Mouse (Mus musculus) midbrain, embryonic 11.5 days (tissue): Measurements from ENCODE around the gene Rbm43. TPM values are rescaled to one million over a fixed set of nuclear protein-coding genes. Genes with fewer than 3 reads are reported as not detected.

Source experiments
- ATAC-seq: fragments of 200-750 bp; cut with Nextera tagmentation; 2 replicates; pipeline ENCODE4 v1.8.0; 2017; ENCODE audit warnings: moderate TSS enrichment, moderate library complexity; ENCODE audit not compliant: low FRiP score
- DNase-seq: peaks from one replicate; pipeline ENCODE4 v3.0.0; 2015; ENCODE audit warnings: low spot score; ENCODE audit errors: missing footprints
- H3K27ac ChIP-seq: fragments of 300-500 bp; sonication (generic); 2 replicates; pipeline ENCODE4 v1.5.1; 2014; ENCODE audit warnings: low read depth, low read length
- H3K27me3 ChIP-seq: fragments of 300-500 bp; sonication (generic); 2 replicates; pipeline ENCODE4 v1.6.1; 2014; ENCODE audit warnings: mild to moderate bottlenecking, low read length, moderate library complexity, mixed read lengths; ENCODE audit not compliant: control insufficient read depth, insufficient read depth
- H3K36me3 ChIP-seq: fragments of 300-500 bp; sonication (generic); 2 replicates; pipeline ENCODE4 v1.6.1; 2014; ENCODE audit warnings: mild to moderate bottlenecking, low read length, moderate library complexity, mixed read lengths; ENCODE audit not compliant: control insufficient read depth, insufficient read depth
- H3K4me1 ChIP-seq: fragments of 300-500 bp; sonication (generic); 2 replicates; pipeline ENCODE4 v1.6.1; 2014; ENCODE audit warnings: low read length; ENCODE audit not compliant: control insufficient read depth, insufficient read depth
- H3K4me2 ChIP-seq: fragments of 300-500 bp; sonication (generic); 2 replicates; pipeline ENCODE4 v1.6.1; 2014; ENCODE audit warnings: mild to moderate bottlenecking, moderate library complexity
- H3K4me3 ChIP-seq: fragments of 300-500 bp; sonication (generic); 2 replicates; pipeline ENCODE4 v1.5.1; 2014; ENCODE audit warnings: low read depth, low read length
- H3K9ac ChIP-seq: fragments of 300-500 bp; sonication (generic); 2 replicates; pipeline ENCODE4 v1.6.1; 2014; ENCODE audit warnings: low read length
- H3K9me3 ChIP-seq: fragments of 300-500 bp; sonication (generic); 2 replicates; pipeline ENCODE4 v1.6.1; 2016; ENCODE audit warnings: low read length; ENCODE audit not compliant: control insufficient read depth
- WGBS: fragments of 180-500 bp; shearing (Covaris S2); extraction: QIAGEN DNeasy Blood & Tissue Kit; methylation state at CpG from one replicate; pipeline ENCODE4 v1.1.7; 2014; 5-methylcytosine and 5-hydroxymethylcytosine counted together
- polyA plus RNA-seq: library from polyadenylated mRNA; unstranded; fragments of >200 nt; fragmentation: Nextera tagmentation; extraction: Ambion mirVana; gene quantifications from 2 replicates; pipeline ENCODE4 v1.2.1, GENCODE M21; 2014

Gene Rbm43
- polyA plus RNA-seq: 5.7 and 6.4 TPM in 2 replicates

DNA sequence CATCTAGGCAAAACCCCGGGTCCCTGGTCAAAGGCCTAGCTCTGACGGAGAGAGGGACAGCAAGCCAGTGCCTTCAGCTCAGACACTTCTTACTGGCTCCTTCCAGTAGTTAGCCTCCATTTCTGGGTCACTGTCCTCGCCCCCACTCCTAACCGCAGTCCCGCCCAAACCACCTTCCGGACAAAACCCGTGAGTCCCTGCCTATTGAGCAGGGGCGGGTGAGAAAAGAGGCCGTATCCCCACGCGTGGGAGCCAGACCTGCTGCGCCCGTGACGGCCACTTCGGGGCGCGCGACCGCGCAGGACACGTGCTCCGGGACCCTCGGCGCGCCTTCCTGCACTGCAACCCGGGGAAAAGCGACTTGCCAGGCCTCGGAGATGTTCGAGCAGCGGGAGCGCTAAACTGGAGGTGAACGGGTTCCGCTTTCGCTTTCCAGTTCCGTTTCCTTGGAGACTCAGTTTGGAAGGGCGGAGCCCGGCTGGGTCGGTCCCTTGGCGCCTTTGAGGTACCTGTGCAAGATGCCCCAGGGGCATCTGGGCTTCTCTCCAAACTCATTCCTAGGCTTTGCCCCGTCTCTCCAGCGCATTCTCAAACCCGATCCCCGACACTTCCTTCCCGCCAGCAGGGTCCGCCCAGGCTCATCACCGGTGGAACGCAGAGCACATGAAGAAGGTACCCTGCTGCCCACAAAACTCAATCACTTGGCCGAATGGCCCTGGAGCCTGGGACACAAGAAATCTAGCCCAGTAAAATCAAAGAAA is at the start of gene Rbm43:
TSS of gene Rbm43 (minus strand) at position 590 of the 761 bp plus-strand sequence.
- H3K27me3 ChIP-seq: peaks cover 5% of the 10 kb centered on the region; the same call in 1 of the 2 replicates
- 2% methylated on average over 48 of the region's 48 CpGs for WGBS
- peak within 1 kb of the TSS; percentile 66 for H3K9ac ChIP-seq
- peak within 1 kb of the TSS; percentile 46 for H3K4me3 ChIP-seq
- peak; percentile 95 for DNase-seq
- peaks cover 3% of the 10 kb centered on the region for H3K4me1 ChIP-seq
- no peak within 1 kb of the TSS for H3K27ac ChIP-seq
- peak; percentile 81 for ATAC-seq
- H3K4me2 ChIP-seq: peak within 1 kb of the TSS; percentile 79
- H3K9me3 ChIP-seq: no peaks in the 10 kb centered on the region
- no peaks in the 10 kb centered on the region for H3K36me3 ChIP-seq

DNA sequence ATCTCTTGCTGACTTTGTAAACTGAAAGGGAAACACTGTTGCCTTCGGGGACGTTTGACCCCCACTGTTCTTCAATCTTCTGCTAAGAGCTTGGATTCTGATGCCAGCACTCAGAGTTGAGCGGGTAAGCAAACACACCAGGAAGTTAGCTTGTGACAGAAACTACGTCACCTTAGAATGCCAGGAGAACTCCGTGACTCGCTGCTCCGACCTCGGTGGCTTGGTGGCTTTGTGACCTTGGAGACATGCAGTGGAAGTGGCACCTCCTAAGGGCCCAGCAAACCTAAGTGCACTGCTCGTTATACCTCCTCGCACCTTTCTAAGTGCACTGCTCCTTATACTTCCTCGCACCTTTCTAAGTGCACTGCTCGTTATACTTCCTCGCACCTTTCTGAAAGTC is 47.3 kb upstream of the Rbm43 start:
- Histone ChIP-seq H3K9ac (no peak overlapping the region), H3K27ac (no peak overlapping the region), H3K4me1 (no peaks in the 10 kb centered on the region), H3K27me3 (no peaks in the 10 kb centered on the region), H3K4me2 (no peak overlapping the region), H3K9me3 (no peaks in the 10 kb centered on the region), H3K36me3 (no peaks in the 10 kb centered on the region), H3K4me3 (no peak overlapping the region)
- ATAC-seq: no peak
- WGBS: 76% methylated on average over 13 of the region's 13 CpGs
- no peak for DNase-seq

DNA sequence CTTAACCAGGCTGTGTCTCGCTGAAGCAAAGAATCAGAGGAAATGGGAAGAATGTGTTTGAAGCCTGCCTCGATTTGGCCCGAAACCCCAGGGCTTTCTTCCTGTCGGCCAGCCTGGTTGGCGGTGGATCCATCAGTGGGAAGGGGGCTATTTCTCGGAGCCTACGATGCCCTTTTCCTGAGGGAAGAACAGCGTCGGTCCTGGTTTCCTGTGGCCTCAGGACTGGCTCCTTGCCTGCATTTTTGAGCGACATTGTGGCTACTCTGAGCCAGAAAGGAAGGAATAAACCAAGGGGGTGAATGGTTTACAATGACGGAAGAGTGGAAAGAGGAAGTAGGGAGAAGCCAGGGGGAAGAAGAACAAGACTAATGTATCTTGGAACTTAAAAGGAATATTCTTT is 46.7 kb upstream of the Rbm43 start:
- no peaks in the 10 kb centered on the region for H3K4me1 ChIP-seq
- no peaks in the 10 kb centered on the region for H3K36me3 ChIP-seq
- no peak overlapping the region for H3K4me3 ChIP-seq
- H3K27ac ChIP-seq: no peak overlapping the region
- H3K27me3 ChIP-seq: no peaks in the 10 kb centered on the region
- H3K9me3 ChIP-seq: no peaks in the 10 kb centered on the region
- ATAC-seq: no peak
- no peak overlapping the region for H3K9ac ChIP-seq
- DNase-seq: no peak
- H3K4me2 ChIP-seq: no peak overlapping the region
- WGBS: 71% methylated on average over 11 of the region's 11 CpGs

DNA sequence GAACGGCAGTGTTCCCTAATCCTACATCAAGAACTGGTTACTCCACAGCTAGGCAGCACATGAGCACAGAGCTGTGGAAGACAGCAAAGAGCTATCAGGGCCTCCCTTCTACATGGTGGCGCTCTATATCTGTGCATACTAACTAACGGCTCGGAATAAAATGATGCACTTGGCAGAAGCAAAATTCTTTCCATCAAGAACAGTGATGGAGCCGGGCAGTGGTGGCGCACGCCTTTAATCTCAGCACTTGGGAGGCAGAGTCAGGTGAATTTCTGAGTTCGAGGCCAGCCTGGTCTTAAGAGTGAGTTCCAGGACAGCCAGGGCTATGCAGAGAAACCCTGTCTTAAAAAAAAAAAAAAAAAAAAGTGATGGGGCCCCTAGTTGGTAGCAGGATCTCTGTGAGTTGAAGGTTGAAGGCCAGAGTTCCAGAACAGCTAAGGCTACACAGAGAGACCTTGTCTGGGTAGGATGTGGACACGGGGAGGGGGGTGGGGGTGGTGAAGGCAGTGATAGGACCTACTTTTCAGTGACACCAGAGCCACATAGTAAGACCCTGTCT is 38.5 kb upstream of the Rbm43 start, which contains the start of gene Nmi:
TSS of gene Nmi (minus strand) at position 85 of the 559 bp plus-strand sequence.
- H3K27ac ChIP-seq: no peak within 1 kb of the TSS
- peak within 1 kb of the TSS; percentile 41 for H3K4me3 ChIP-seq
- peak within 1 kb of the TSS; percentile 50 for H3K4me2 ChIP-seq
- H3K9ac ChIP-seq: peak within 1 kb of the TSS; percentile 59
- no peaks in the 10 kb centered on the region for H3K4me1 ChIP-seq
- DNase-seq: no peak
- H3K36me3 ChIP-seq: no peaks in the 10 kb centered on the region
- WGBS: 78% methylated on average over 9 of the region's 9 CpGs
- ATAC-seq: no peak
- no peaks in the 10 kb centered on the region for H3K27me3 ChIP-seq
- no peaks in the 10 kb centered on the region for H3K9me3 ChIP-seq

DNA sequence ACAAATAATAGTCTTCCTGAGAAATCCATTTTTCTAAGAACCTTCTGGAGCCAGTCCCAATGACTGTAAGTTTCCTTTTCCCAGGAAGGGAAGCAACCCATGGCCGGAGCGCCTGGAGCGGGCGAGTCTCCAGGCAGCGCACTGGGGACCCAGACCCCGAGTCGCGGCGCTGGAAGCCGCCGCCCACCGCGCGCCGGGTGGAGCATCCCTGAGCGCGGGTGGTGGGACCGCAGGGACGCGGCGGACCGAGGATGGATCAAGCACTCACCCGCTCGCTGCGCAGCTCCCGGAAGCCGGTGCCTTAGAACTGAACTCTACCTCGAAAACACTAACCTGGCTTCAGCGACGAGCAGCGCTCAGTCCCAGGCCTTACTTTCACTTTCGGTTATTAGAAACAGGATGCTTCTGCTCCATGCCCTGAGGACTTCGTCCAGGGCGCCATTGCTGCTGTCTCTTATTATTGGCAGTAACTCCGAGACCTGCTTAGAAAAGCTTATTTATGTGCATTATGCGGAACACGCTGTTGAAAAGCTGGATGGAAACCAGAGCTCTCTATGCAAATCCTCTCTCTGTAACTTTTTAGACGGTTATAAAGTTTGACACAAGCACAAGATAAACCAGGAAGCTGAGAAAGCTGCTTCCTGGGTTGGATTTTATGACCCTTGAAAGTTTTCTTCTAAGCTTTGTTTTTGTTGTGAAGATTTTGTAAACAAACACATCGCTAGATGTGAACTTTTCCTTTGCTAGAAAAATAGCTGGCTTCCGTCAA is 37.9 kb upstream of the Rbm43 start:
- Histone ChIP-seq H3K4me1 (no peaks in the 10 kb centered on the region), H3K4me2 (peak overlapping the region; percentile 50), H3K9me3 (no peaks in the 10 kb centered on the region), H3K27ac (no peak overlapping the region), H3K9ac (peak overlapping the region; percentile 59), H3K36me3 (no peaks in the 10 kb centered on the region), H3K4me3 (peak overlapping the region; percentile 41), H3K27me3 (no peaks in the 10 kb centered on the region)
- DNase-seq: peak; percentile 94
- ATAC-seq: peak; percentile 81
- 2% methylated on average over 40 of the region's 40 CpGs for WGBS

DNA sequence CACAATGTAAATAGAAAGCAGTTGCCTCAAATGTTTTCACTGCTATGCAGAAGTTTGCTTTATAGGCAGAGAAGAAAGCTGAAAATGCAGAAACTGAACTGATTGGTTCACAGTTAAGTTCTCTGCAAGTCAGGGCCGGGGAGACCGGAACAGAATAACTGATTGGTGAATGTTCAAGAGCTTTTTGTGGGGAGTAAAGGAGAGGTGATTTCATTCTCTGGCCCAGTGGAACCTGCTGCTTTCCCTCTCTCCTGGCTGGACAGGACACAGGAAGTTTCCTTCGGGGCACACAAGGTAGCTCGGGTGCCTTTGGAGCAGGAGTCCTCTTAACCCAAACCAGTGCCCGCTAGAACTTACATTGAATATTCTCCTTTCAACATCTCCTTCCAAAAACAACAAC is 37.2 kb upstream of the Rbm43 start:
- no peak overlapping the region for H3K9ac ChIP-seq
- H3K4me3 ChIP-seq: no peak overlapping the region
- H3K4me1 ChIP-seq: no peaks in the 10 kb centered on the region
- ATAC-seq (no peak), DNase-seq (peak; percentile 88)
- no peaks in the 10 kb centered on the region for H3K36me3 ChIP-seq
- H3K4me2 ChIP-seq: peak overlapping the region; percentile 50; the same call in 1 of the 2 replicates
- no peaks in the 10 kb centered on the region for H3K27me3 ChIP-seq
- WGBS: 75% methylated on average over 5 of the region's 5 CpGs
- H3K9me3 ChIP-seq: no peaks in the 10 kb centered on the region
- no peak overlapping the region for H3K27ac ChIP-seq

DNA sequence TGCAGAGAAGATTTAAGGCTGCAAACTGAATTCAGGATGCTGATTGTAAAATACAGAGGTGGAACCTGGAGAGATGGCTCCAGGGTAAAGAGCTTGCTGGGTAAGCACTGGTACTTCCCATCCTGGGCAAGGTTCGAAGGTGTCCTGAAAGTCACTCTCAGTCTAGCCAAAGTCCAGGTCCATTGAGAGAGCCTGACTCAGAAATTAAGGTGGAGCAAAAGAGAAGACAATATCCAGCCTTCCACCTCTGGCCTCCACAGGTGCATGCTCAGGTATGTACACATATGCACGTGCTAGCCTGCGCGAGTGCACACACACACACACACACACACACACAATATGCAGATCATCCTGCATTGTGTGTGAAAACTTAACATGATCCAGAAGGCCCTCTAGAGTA is 35.9 kb upstream of the Rbm43 start:
- Histone ChIP-seq H3K4me2 (no peak overlapping the region), H3K4me1 (no peaks in the 10 kb centered on the region), H3K4me3 (no peak overlapping the region), H3K27ac (no peak overlapping the region), H3K36me3 (no peaks in the 10 kb centered on the region), H3K27me3 (no peaks in the 10 kb centered on the region), H3K9me3 (no peaks in the 10 kb centered on the region), H3K9ac (no peak overlapping the region)
- DNase-seq: no peak
- 98% methylated on average over 4 of the region's 4 CpGs for WGBS
- no peak for ATAC-seq

DNA sequence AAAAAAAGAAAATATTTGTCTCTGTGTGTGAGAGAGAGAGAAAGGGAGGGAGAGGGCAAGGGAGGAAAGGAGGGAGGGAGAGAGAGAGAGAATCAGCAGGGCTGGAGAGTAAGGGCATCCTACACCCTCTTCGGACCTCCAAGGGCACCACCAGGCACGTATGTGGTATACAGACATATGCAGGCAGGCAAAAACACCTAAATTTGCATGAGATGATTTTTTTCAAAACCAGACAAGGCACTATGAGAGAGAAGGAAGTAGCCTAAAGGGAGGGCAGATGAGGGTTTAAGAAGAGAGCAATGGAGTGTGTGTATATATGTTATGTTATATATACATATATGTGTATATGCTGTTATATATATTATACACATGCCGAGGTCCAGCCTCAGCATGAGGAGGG is 32.3 kb upstream of the Rbm43 start:
- 80% methylated on average over 3 of the region's 3 CpGs for WGBS
- no peaks in the 10 kb centered on the region for H3K4me1 ChIP-seq
- no peak for DNase-seq
- H3K4me2 ChIP-seq: no peak overlapping the region
- H3K27ac ChIP-seq: no peak overlapping the region
- ATAC-seq: no peak
- H3K36me3 ChIP-seq: no peaks in the 10 kb centered on the region
- H3K27me3 ChIP-seq: no peaks in the 10 kb centered on the region
- no peak overlapping the region for H3K9ac ChIP-seq
- no peak overlapping the region for H3K4me3 ChIP-seq
- H3K9me3 ChIP-seq: no peaks in the 10 kb centered on the region
